Mouse (Mus musculus): ENCODE data around the gene Piwil4.

GRCm38 (mm10) chr9:14778341-14778740, 37.8 kb upstream of the Piwil4 start:
- no peak for TF ChIP-seq CTCF (IDR thresholded peaks at IDR 0.05)
- no peak for TF ChIP-seq EP300 (IDR thresholded peaks at IDR 0.05)
